Mouse (Mus musculus): Measurements from ENCODE around the gene 4930522L14Rik. TPM values are rescaled to one million over a fixed set of nuclear protein-coding genes. Genes with fewer than 3 reads are reported as not detected.

The 4930522L14Rik gene
- 11.4 TPM for polyA plus RNA-seq (2017; shearing (Covaris generic))

GRCm38 (mm10) chr5:109751391-109752071 lies at the start of gene 4930522L14Rik:
4930522L14Rik (minus strand) TSS chr5:109751886.

GRCm38 (mm10) chr5:109690537-109691201 lies 61.0 kb downstream of the 4930522L14Rik start, which contains the start of gene 5430403G16Rik:
5430403G16Rik (minus strand) TSS chr5:109691041.

Other genes with a start within 250 kb of the 4930522L14Rik start
- 50.8 TPM for gene Crlf2, start 192.9 kb downstream of the 4930522L14Rik start, polyA plus RNA-seq (2017; shearing (Covaris generic))
- gene 5430403G16Rik, start 60.8 kb downstream of the 4930522L14Rik start, polyA plus RNA-seq (2017; shearing (Covaris generic)), result 2.5 TPM
- 15.4 TPM for gene Gm15446, start 171.5 kb upstream of the 4930522L14Rik start, polyA plus RNA-seq (2017; shearing (Covaris generic))
- gene Zfp932, start 244.6 kb upstream of the 4930522L14Rik start, polyA plus RNA-seq (2017; shearing (Covaris generic)), result 16.6 TPM